ENCODE assay signal across 12 mouse cellular contexts in genomic region chr1:57776671-57777281, GRCm38 (mm10). TPM values are rescaled to one million over a fixed set of nuclear protein-coding genes. Genes with fewer than 3 reads are reported as not detected.
DNase-seq lines count a peak whose midpoint lies in the region; ATAC-seq and TF ChIP-seq lines count a peak whose summit lies in the region.
"Had no signal": no experiment of that assay in that cellular context is flagged by ENCODE, and none has a peak within 500 bp of the region (broad histone marks: within the 10 kb centered on the region; RNA-seq: fewer than 3 reads in every experiment).

No protein-coding gene starts in this region.

- ATAC-seq in hindbrain, embryonic 12.5 days (ENCODE audit: low FRiP score): no peak
- no peak for ATAC-seq in midbrain, postnatal 0 days (ENCODE audit: low FRiP score)

- no peak overlapping the region for H3K9ac ChIP-seq in hindbrain, embryonic 12.5 days
- H3K9ac ChIP-seq in midbrain, postnatal 0 days (replicated peaks; ENCODE audit: low read length, poor library complexity, severe bottlenecking): no peak overlapping the region

- intact Hi-C loops in left cerebral cortex, adult 2 months (cut with DNase I): loop anchor here (10.0 kb wide), 1 partner anchor 242 kb away; no protein-coding TSS in a partner anchor

- peaks cover 22% of the 10 kb centered on the region; the same call in 1 of the 2 replicates for H3K27me3 ChIP-seq in embryonic facial prominence, embryonic 10.5 days (replicated peaks; ENCODE audit: low read depth, poor library complexity, severe bottlenecking)
- no peaks in the 10 kb centered on the region for H3K27me3 ChIP-seq in hindbrain, embryonic 12.5 days
- H3K27me3 ChIP-seq in midbrain, postnatal 0 days (ENCODE audit: insufficient read depth, low read length): no peaks in the 10 kb centered on the region

- no peaks in the 10 kb centered on the region for H3K9me3 ChIP-seq in embryonic facial prominence, embryonic 10.5 days
- H3K9me3 ChIP-seq in hindbrain, embryonic 12.5 days (replicated peaks): no peaks in the 10 kb centered on the region
- no peaks in the 10 kb centered on the region for H3K9me3 ChIP-seq in midbrain, postnatal 0 days (ENCODE audit: low read length)

- peak overlapping the region; percentile 87 for H3K4me2 ChIP-seq in hindbrain, embryonic 12.5 days (replicated peaks)
- H3K4me2 ChIP-seq in midbrain, postnatal 0 days (ENCODE audit: low read depth, low read length, poor library complexity, severe bottlenecking): peak overlapping the region; percentile 86

- DNase-seq in left cerebral cortex, adult 2 months (ENCODE audit: extremely low spot score in 1 of 2, low spot score in 2 of 2): no peak
- no peak for DNase-seq in left cerebral cortex, adult 11 months (ENCODE audit: low spot score)
- peak; percentile 18 for DNase-seq in embryonic facial prominence, embryonic 10.5 days (ENCODE audit: low spot score)
- no peak for DNase-seq in midbrain, postnatal 0 days (ENCODE audit: low spot score)
- DNase-seq in thymus, postnatal 25 days: no peak
- no peak for DNase-seq in liver
- no peak for DNase-seq in cerebellum, adult 9-10 months
- DNase-seq: adrenal gland, postnatal 25 days; cerebellum, postnatal 25 days had no signal

- H3K36me3 ChIP-seq in embryonic facial prominence, embryonic 10.5 days (replicated peaks): no peaks in the 10 kb centered on the region
- H3K36me3 ChIP-seq in hindbrain, embryonic 12.5 days: no peaks in the 10 kb centered on the region
- no peaks in the 10 kb centered on the region for H3K36me3 ChIP-seq in midbrain, postnatal 0 days (ENCODE audit: insufficient read depth, low read length)
- H3K36me3 ChIP-seq: G1E had no signal

- WGBS in embryonic facial prominence, embryonic 10.5 days: 30% methylated on average over 5 of the region's 5 CpGs
- 33% methylated on average over 5 of the region's 5 CpGs for WGBS in hindbrain, embryonic 12.5 days
- WGBS in midbrain, postnatal 0 days: 27% methylated on average over 5 of the region's 5 CpGs

- no peak overlapping the region for H3K4me3 ChIP-seq in left cerebral cortex, adult 2 months
- H3K4me3 ChIP-seq in embryonic facial prominence, embryonic 10.5 days: no peak overlapping the region
- peak overlapping the region; percentile 4; the same call in 1 of the 2 replicates for H3K4me3 ChIP-seq in hindbrain, embryonic 12.5 days
- H3K4me3 ChIP-seq in midbrain, postnatal 0 days (ENCODE audit: low read depth, low read length): peak overlapping the region; percentile 93; the same call in 1 of the 2 replicates
- H3K4me3 ChIP-seq: myocyte had no signal

- H3K4me1 ChIP-seq in embryonic facial prominence, embryonic 10.5 days: peaks cover 10% of the 10 kb centered on the region; the same call in 1 of the 2 replicates
- H3K4me1 ChIP-seq in hindbrain, embryonic 12.5 days: peaks cover 3% of the 10 kb centered on the region
- no peaks in the 10 kb centered on the region for H3K4me1 ChIP-seq in midbrain, postnatal 0 days (ENCODE audit: insufficient read depth, low read length)

- TF ChIP-seq CTCF in left cerebral cortex, adult 2 months (IDR thresholded peaks at IDR 0.05): peak; percentile 6; the same call in 1 of the 2 replicates
- peak; percentile 16; the same call in 1 of the 2 replicates for TF ChIP-seq CTCF in midbrain, postnatal 0 days (IDR thresholded peaks at IDR 0.05)

- H3K27ac ChIP-seq in left cerebral cortex, adult 2 months: no peak overlapping the region
- H3K27ac ChIP-seq in embryonic facial prominence, embryonic 10.5 days (replicated peaks): no peak overlapping the region
- H3K27ac ChIP-seq in hindbrain, embryonic 12.5 days: no peak overlapping the region
- no peak overlapping the region for H3K27ac ChIP-seq in midbrain, postnatal 0 days (ENCODE audit: low read depth, low read length)

RNA-seq across cellular contexts. Expression of gene Spats2l, which starts 2.8 kb away (rescaled TPM):
- 10 to 100 TPM; 42.6 to 43.1 TPM for total RNA-seq in left cerebral cortex, adult 2 months (2021)
- 18.7 and 23.5 TPM in 2 replicates for polyA plus RNA-seq in embryonic facial prominence, embryonic 10.5 days (2016; fragmentation: Nextera tagmentation; extraction: Ambion mirVana)
- 82.6 and 87.8 TPM in 2 replicates for polyA plus RNA-seq in hindbrain, embryonic 12.5 days (2016; fragmentation: Nextera tagmentation; extraction: Ambion mirVana)
- total RNA-seq in midbrain, postnatal 0 days (2014; rRNA removed): 34.8 and 36.2 TPM in 2 replicates
- 74.7 and 80.4 TPM in 2 replicates for polyA plus RNA-seq in midbrain, postnatal 0 days (2015; fragmentation: Nextera tagmentation; extraction: Ambion mirVana)
- polyA plus RNA-seq: G1E had no signal

Comparison
In these comparisons a context has a peak if more than half of its experiments do, and no peak if none do; other contexts are left out.
1. H3K4me3 ChIP-seq: peak in hindbrain, embryonic 12.5 days (single experiment) and midbrain, postnatal 0 days (single experiment); none in left cerebral cortex, adult 2 months (single experiment) and embryonic facial prominence, embryonic 10.5 days (single experiment).